Mouse (Mus musculus) heart, postnatal 4 days (tissue): ENCODE data around the gene Cnst. TPM values are rescaled to one million over a fixed set of nuclear protein-coding genes. Genes with fewer than 3 reads are reported as not detected.
A peak's percentile ranks its signal among the peaks of the same experiment; 100 is the strongest.
"Not testable (repeated sequence)": the region's sequence is repeated elsewhere in the genome, so short reads cannot be mapped to it uniquely, and the experiment has no call there.

Experiments used
- DNase-seq: peaks from one replicate; pipeline ENCODE4 v3.0.0; 2021
- total RNA-seq, 2 experiments: library from RNA; stranded (reverse); gene quantifications; 2 replicates each; pipeline ENCODE4 v1.2.3; 2021

Gene Cnst
- total RNA-seq, 2 experiments from 2014 or later, result 31.6 to 31.8 TPM

DNA sequence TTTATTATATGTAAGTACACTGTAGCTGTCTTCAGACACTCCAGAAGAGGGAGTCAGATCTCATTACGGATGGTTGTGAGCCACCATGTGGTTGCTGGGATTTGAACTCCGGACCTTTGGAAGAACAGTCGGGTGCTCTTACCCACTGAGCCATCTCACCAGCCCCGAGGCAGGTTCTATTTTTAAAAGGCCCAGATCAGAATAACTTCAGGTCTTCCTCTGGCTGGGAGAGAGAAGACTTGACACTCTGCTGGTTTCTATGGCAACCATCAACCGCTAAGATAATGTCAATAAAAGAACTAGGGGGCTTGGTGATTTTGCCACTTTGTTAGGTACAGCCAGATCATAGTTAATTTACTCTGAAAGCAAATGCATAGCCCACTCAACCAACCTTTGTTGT, 102.5 kb downstream of the Cnst start:
- not testable (repeated sequence) for DNase-seq

DNA sequence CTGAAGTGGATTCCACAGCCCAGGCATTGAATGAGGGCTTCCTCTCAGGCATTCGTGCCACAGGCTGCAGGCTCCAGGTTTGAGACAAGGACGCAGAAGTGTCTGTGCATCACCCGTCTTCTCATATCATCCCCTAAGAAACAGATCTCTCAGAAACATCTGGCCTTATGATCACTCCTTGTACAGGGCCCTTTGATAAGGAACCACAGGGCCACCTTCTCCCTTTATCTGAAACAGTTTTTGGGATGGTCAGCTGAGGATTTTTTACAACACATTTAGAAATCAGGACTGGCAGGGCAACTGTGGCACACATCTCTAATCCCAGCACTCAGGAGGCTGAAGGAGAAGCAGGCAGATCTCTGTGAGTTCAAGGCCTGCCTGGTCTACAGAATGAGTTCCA, 103.2 kb downstream of the Cnst start:
- no peak for DNase-seq

DNA sequence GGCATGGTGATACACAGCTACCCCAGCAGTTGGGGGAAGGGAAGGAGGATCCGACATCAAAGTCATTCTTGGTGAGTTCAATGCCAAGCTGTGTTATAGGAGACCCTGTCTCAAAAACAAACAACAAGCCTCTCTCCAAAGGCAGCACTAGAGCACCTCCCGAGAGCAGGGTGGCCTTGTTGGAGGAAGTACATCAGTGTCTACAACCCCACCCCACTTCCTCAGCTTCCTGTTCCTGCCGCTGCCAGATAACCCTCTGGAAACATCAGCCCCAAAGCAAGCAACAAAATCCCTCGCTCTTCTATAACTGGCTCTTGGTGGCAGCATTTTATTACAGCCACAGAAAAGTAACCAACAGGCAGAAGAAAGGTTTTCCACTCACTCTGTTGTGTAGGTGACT, 104.1 kb downstream of the Cnst start:
- DNase-seq, result no peak

DNA sequence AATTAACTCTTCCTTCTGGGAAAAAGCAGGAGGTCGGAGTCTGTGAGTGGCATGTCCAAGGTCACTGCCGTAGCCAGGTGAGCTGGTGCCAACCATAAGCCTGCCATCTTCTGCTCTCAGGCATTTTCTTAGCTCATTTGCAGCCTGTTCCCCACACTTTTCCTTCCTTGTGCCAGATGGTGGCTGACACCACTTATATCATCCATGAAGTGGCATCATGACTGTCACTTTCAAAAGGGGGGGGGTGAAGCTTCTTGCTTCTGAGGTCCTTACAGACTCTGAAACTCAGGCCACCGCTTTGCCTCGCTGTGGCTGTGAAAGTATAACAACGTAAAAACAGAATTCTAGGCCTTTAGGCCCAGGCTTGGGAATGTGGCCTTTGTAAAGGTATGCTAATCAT, 105.1 kb downstream of the Cnst start:
- DNase-seq, result no peak

DNA sequence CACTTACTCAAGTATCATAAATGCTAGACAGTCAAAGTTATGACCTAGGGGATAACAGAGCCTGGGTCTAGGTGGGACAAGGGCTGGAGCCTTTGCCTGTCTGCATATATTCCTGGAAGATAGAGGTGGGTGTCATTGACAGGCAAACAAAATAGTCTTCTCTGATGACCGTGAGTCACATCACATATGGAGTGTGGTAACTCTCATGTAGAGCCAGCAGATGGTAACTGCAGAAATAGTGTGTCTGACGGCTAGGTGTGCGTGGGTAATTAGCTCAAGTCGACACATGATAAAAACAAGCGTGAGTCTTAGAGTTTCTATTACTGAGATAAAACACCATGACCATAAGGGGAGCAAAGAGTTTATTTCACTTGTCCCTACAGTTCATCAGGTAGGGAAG, 116.9 kb downstream of the Cnst start:
- DNase-seq, result no peak

DNA sequence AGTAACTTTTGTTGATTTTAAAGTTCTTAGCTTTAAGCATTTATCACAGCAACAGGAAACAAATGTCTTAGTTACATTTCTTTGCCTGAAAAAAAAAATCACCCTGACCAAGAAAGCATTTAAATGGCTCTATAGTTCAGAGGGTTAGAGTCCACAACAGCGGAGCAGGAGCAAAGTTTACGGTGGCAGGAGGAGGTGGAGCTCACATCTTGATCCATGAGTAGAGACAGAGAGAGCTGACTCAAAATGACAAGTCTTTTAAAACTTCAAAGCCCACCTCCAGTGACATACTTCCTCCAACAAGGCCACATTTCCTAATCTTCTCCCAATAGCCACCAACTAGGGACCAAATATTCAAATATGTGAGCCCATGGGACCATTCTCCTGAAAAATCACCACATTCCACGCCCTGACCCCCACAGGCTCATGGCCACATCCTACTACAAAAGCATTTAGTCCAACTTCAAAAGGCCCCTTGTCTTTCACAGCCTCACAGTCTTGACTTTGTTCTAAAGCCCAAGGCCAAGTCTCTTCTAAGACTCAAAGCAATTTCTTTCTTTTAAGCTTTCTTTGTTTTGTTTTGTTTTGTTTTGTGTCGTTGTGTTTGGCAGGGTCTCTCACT, 118.2 kb downstream of the Cnst start:
- no peak for DNase-seq

DNA sequence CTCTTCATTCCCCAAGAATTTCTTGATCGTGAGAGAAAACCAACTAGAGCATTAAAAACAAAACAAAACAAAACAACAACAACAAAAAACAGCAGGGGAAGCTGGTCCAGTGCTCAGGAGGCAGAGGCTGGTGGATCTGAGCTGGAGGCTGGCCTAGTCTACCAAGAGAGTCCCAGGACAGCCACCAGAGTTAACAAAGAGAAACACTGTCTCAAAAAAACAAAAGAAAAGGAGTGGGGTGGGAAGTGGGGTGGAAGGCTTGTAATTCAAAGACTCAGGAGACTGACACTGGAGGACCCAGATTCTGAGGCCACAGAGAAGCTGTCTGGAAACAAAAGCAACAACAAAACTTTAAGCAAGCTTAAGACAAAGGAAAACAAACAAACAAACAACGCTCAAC, 120.8 kb downstream of the Cnst start:
- no peak for DNase-seq

DNA sequence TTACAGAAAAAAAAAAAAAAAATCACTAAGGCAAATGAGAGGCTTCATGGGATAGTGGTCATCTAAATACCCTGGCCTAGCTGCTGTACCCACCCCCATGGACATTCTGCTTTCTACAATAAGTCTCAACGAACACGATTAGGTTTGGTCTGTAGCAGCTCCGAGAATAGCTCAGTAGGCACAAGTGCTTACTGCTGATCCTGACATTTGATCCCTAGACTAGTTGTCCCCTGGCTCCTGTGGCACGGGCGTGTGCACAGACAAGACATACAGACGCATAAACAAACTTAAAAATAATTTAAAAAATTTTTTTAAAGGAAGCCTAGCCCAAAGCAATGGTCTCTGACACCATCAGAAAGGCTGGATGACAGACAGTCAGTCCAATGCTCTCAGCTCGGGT, 121.3 kb downstream of the Cnst start:
- DNase-seq, result no peak

DNA sequence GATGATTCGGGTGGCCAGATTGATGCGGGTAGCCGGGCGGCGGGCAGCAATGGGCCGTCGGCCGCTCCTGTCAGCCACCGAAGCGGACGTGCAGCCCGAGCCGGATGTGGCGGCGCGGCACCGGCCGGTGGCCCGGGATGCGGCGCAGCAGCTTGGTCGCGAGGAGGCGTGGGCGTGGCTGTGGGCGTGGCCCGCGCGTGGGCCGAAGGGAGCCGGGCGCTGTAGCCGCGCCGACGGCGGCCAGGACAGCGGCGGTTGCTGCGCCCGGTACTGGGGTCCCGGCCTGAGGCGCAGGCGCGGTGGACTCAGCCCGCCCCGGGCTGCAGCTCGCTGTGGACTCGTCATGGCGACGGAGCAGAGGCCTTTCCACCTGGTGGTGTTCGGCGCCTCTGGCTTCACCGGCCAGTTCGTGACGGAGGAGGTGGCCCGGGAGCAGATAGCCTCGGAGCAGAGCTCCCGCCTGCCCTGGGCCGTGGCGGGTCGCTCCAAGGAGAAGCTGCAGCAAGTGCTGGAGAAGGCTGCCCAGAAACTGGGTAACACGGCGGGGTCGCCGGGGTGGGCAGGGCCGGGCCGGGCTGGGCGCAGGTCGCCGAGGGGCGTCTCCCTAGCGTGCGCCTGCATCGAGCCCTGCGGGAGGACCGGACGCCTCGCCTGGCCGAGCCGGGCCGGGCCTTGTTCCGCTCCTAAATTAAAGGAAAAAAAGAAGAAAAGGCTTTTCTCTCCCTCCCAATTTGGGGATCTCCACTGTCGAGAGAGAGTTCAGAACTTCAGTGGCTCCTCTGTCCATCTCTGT, 122.0 kb downstream of the Cnst start, which contains the start of gene Sccpdh:
Gene Sccpdh (plus strand): TSS at position 198 of the 793 bp plus-strand sequence.
- peak; percentile 93 for DNase-seq

DNA sequence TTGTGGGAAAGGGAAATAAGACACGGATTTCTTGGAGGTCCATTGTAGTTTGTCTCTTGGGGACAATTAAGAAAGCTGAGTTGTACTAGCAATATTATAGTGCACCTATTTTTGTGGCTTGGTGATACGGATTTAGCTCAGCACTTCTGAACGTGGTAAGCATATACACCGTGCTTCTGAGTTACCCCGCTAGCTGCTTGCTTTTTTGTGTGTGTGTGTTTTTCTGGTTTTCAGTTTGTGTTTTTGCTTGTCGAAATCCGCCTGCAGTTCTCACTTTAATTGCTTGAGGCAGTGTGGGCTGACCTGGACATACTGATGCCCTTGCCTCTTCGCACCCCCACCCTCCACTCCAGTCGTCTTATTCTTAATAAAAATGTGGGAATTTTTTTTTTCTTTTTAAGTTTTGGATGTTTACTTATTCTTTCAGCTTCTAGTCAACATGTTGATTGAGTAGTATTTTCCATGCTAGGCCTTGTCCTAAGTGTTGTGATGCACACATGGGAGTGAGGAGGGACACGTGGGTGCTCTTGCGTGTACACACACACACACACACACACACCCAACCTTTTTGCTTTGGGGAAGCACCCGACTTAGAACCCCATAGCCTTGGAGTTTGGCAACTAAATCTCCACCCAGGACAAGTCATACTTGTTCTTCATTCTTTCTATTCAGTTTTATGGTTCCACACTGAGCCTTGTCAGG, 122.8 kb downstream of the Cnst start:
- DNase-seq, result no peak

DNA sequence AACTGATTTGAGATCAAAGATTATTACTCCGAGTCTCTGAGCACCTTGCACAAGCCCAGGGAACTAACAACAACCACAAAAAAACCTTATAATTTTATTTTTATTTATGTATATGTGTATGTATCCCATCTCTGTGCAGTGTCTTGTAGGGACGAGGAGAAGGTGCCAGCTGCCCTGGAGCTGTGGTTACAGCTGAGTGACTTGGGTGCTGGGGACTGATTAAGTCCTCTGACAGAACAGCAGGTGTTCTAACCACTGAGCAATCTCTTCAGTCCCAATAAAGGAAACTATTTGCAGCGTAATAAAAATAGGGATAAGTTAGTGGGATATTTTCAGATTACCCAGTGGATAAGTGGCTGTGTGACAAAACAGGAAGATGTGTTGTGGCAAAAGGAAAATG, 128.2 kb downstream of the Cnst start:
- DNase-seq, result no peak

DNA sequence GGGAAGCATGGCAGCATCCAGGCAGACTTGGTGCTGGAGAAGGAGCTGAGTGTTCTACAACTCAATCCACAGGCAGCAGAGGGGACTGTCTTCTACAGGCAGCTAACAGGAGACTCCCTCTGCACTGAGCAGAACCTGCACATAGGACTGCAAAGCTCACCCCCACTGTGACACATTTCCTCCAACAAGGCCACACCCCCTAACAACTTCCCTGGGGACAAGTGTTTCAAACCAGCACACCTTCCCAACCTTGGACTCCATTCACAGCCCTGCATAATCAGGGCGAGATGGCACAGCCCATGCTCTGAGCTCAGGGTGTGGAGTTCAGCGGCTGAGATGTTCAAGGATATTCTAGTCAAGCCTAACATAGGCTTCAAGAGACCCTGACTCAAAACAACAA, 130.9 kb downstream of the Cnst start:
- no peak for DNase-seq

Other genes starting within 250 kb of the Cnst start
- 1 to 10 TPM; 8.0 to 8.4 TPM for gene Smyd3, start 28.3 kb upstream of the Cnst start, total RNA-seq
- 10 to 100 TPM; 23.0 to 25.1 TPM for gene Tfb2m, start 103 bp upstream of the Cnst start, total RNA-seq
- 10 to 100 TPM; 65.1 to 70.9 TPM for gene Sccpdh, start 121.8 kb downstream of the Cnst start, total RNA-seq
- gene Kif28, start 198.9 kb downstream of the Cnst start, total RNA-seq, result under 1 TPM; 0.12 to 0.14 TPM